Mouse (Mus musculus): ENCODE results near the gene Cbx3.
A peak's percentile ranks its signal among the peaks of the same experiment; 100 is the strongest.

The Cbx3 gene

DNA sequence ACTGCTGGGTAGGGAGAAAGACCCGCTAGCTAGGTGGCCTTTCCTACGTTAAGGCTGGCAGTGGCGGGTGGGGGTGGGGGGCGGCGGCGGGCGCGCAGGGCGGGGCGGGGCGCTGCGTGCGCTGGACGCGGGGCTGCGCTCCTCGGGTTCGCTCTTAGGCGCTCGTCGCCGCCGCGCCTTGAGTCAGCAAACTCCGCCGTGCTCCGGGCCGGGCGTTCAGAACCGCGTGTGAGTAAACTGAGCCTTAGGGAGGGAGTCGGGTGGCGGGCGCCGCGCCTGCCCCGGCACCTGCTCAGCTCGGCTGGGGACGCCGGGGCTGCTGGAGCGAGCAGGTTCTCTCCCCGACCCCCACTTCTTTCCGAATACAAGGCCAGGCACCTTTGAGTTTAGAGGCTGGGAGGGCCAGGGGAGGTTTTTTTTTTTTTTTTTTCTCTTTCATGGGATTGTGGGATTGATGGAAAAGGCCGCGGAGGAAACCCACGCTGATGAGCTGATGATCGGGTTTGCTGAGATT, 53.7 kb downstream of the Cbx3 start, which contains the start of gene Snx10:
Gene Snx10 (plus strand): TSS at position 95 of the 514 bp plus-strand sequence.
- DNase-seq (ENCODE audit: low spot score in 2 of 2), result peak in 1 of 2 experiments; percentile 45

GRCm38 (mm10) chr6:51524321-51524931, 54.3 kb downstream of the Cbx3 start:
- DNase-seq (ENCODE audit: low spot score in 2 of 2), result peak in 1 of 2 experiments; percentile 40

GRCm38 (mm10) chr6:51525001-51525400, 54.8 kb downstream of the Cbx3 start:
- DNase-seq (ENCODE audit: low spot score in 2 of 2), result no peak

GRCm38 (mm10) chr6:51529457-51529856, 59.3 kb downstream of the Cbx3 start:
- no peak for DNase-seq (ENCODE audit: low spot score in 2 of 2)

Measured in cerebellum, postnatal 4 days (tissue).